Comparison of ENCODE assay signal across 8 mouse cellular contexts in genomic region chr11:16257011-16257410, GRCm38 (mm10). TPM values are rescaled to one million over a fixed set of nuclear protein-coding genes. Genes with fewer than 3 reads are reported as not detected.
DNase-seq lines count a peak whose midpoint lies in the region; ATAC-seq and TF ChIP-seq lines count a peak whose summit lies in the region.

No protein-coding gene starts in this region.

- no peak for ATAC-seq in lung, embryonic 14.5 days (ENCODE audit: insufficient read depth)
- ATAC-seq in intestine, embryonic 15.5 days: no peak
- ATAC-seq in neural tube, embryonic 14.5 days (ENCODE audit: low read depth): peak; percentile 3; the same call in 1 of the 2 replicates

- H3K9me3 ChIP-seq in lung, embryonic 14.5 days (ENCODE audit: low read depth, low read length): no peaks in the 10 kb centered on the region
- H3K9me3 ChIP-seq in intestine, embryonic 15.5 days: no peaks in the 10 kb centered on the region
- no peaks in the 10 kb centered on the region for H3K9me3 ChIP-seq in neural tube, embryonic 14.5 days (ENCODE audit: control insufficient read depth, low read length)

- peak; percentile 3 for DNase-seq in embryo, embryonic 10.5 days (ENCODE audit: low spot score)
- no peak for DNase-seq in embryo, embryonic 11 days
- no peak for DNase-seq in lung, embryonic 14.5 days
- DNase-seq in lung, postnatal 36 days: no peak
- DNase-seq in frontal cortex, postnatal 10 days (ENCODE audit: low spot score in 2 of 2): no peak
- DNase-seq in ovary, postnatal 10 days (ENCODE audit: low spot score): no peak

- H3K27me3 ChIP-seq in lung, embryonic 14.5 days (ENCODE audit: insufficient read depth, low read length): peaks cover 43% of the 10 kb centered on the region
- H3K27me3 ChIP-seq in intestine, embryonic 15.5 days (replicated peaks): peaks cover 36% of the 10 kb centered on the region
- peaks cover 5% of the 10 kb centered on the region for H3K27me3 ChIP-seq in neural tube, embryonic 14.5 days (ENCODE audit: control insufficient read depth, insufficient read depth, low read length)

- peak overlapping the region; percentile 80 for H3K4me2 ChIP-seq in lung, embryonic 14.5 days
- H3K4me2 ChIP-seq in intestine, embryonic 15.5 days (replicated peaks): peak overlapping the region; percentile 95
- peak overlapping the region; percentile 88 for H3K4me2 ChIP-seq in neural tube, embryonic 14.5 days (ENCODE audit: low read depth, low read length)

- no peaks in the 10 kb centered on the region for H3K36me3 ChIP-seq in lung, embryonic 14.5 days (ENCODE audit: insufficient read depth)
- no peaks in the 10 kb centered on the region for H3K36me3 ChIP-seq in intestine, embryonic 15.5 days
- H3K36me3 ChIP-seq in neural tube, embryonic 14.5 days (ENCODE audit: control insufficient read depth, insufficient read depth, low read length): no peaks in the 10 kb centered on the region

- H3K27ac ChIP-seq in lung, embryonic 14.5 days (ENCODE audit: low read depth): no peak overlapping the region
- no peak overlapping the region for H3K27ac ChIP-seq in intestine, embryonic 15.5 days
- H3K27ac ChIP-seq in neural tube, embryonic 14.5 days (ENCODE audit: low read depth, low read length): peak overlapping the region; percentile 55

- no peak overlapping the region for H3K9ac ChIP-seq in lung, embryonic 14.5 days
- H3K9ac ChIP-seq in intestine, embryonic 15.5 days: no peak overlapping the region
- H3K9ac ChIP-seq in neural tube, embryonic 14.5 days (replicated peaks; ENCODE audit: low read depth, low read length): peak overlapping the region; percentile 58

- H3K4me1 ChIP-seq in lung, embryonic 14.5 days (ENCODE audit: insufficient read depth): no peaks in the 10 kb centered on the region
- peaks cover 10% of the 10 kb centered on the region for H3K4me1 ChIP-seq in intestine, embryonic 15.5 days (replicated peaks)
- 0 out of 2 replicates have a peak, but pooled peaks cover 3% of the 10 kb centered on the region for H3K4me1 ChIP-seq in neural tube, embryonic 14.5 days (ENCODE audit: control insufficient read depth, insufficient read depth, low read length)

- peak overlapping the region; percentile 43 for H3K4me3 ChIP-seq in lung, embryonic 14.5 days (ENCODE audit: low read depth, low read length)
- peak overlapping the region; percentile 55 for H3K4me3 ChIP-seq in intestine, embryonic 15.5 days (replicated peaks)
- H3K4me3 ChIP-seq in neural tube, embryonic 14.5 days (ENCODE audit: low read depth, low read length): peak overlapping the region; percentile 63

- TF ChIP-seq CTCF in lung, embryonic 14.5 days (IDR thresholded peaks at IDR 0.05; ENCODE audit: low read depth): no peak

- 28% methylated on average over 7 of the region's 7 CpGs for WGBS in lung, embryonic 14.5 days
- 30% methylated on average over 7 of the region's 7 CpGs for WGBS in intestine, embryonic 15.5 days
- 19% methylated on average over 7 of the region's 7 CpGs for WGBS in neural tube, embryonic 14.5 days

RNA-seq across cellular contexts. Expression of gene Vstm2a, which starts 0.5 kb away (rescaled TPM):
- polyA plus RNA-seq in lung, embryonic 14.5 days (2014; fragmentation: Nextera tagmentation; extraction: Ambion mirVana): 0.22 TPM in 1 of 2 replicates, not detected in the other
- 1.8 and 1.9 TPM in 2 replicates for polyA plus RNA-seq in intestine, embryonic 15.5 days (2015; fragmentation: Nextera tagmentation; extraction: Ambion mirVana)
- 85.0 and 101 TPM in 2 replicates for polyA plus RNA-seq in neural tube, embryonic 14.5 days (2014; fragmentation: Nextera tagmentation; extraction: Ambion mirVana)

Comparison
In these comparisons a context has a peak if more than half of its experiments do, and no peak if none do; other contexts are left out.
1. RNA of gene Vstm2a, which starts 0.5 kb away (polyA plus RNA-seq): 85.0 to 101 TPM in neural tube, embryonic 14.5 days; 1.8 to 1.9 TPM in intestine, embryonic 15.5 days and 0.22 TPM in lung, embryonic 14.5 days; every median in the first group is over 10 times any median in the second.
2. Peak in every context shown above with its lines, with median percentiles within 50 percentile points of each other: H3K4me2 ChIP-seq and H3K4me3 ChIP-seq.